ENCODE assay signal across 8 mouse cellular contexts in genomic region chr9:13298513-13298878, GRCm38 (mm10). TPM values are rescaled to one million over a fixed set of nuclear protein-coding genes. Genes with fewer than 3 reads are reported as not detected.
A peak's percentile ranks its signal among the peaks of the same experiment; 100 is the strongest.
DNase-seq lines count a peak whose midpoint lies in the region; ATAC-seq and TF ChIP-seq lines count a peak whose summit lies in the region.

No protein-coding gene starts in this region.

- H3K27me3 ChIP-seq in megakaryocyte, embryonic 14.5 days (replicated peaks) = peaks cover 5% of the 10 kb centered on the region
- peaks cover 8% of the 10 kb centered on the region; the same call in 1 of the 2 replicates for H3K27me3 ChIP-seq in forebrain, embryonic 12.5 days
- no peaks in the 10 kb centered on the region for H3K27me3 ChIP-seq in limb, embryonic 14.5 days (ENCODE audit: control insufficient read depth, insufficient read depth, low read length)
- no peaks in the 10 kb centered on the region for H3K27me3 ChIP-seq in stomach, embryonic 14.5 days (ENCODE audit: control insufficient read depth, insufficient read depth, low read length)

- no peak for DNase-seq in limb, embryonic 14.5 days (ENCODE audit: low spot score)
- DNase-seq in adrenal gland, postnatal 14 days = no peak
- no peak for DNase-seq in frontal cortex, adult 2 months (ENCODE audit: extremely low spot score in 1 of 2, low spot score in 1 of 2)
- DNase-seq in urinary bladder, postnatal 14 days (ENCODE audit: low spot score) = no peak

- H3K4me1 ChIP-seq in megakaryocyte, embryonic 14.5 days = peaks cover 64% of the 10 kb centered on the region
- H3K4me1 ChIP-seq in forebrain, embryonic 12.5 days = peaks cover 58% of the 10 kb centered on the region
- H3K4me1 ChIP-seq in limb, embryonic 14.5 days (ENCODE audit: control insufficient read depth, insufficient read depth, low read length) = peaks cover 37% of the 10 kb centered on the region
- H3K4me1 ChIP-seq in stomach, embryonic 14.5 days (ENCODE audit: control insufficient read depth, insufficient read depth, low read length) = peaks cover 21% of the 10 kb centered on the region

- no peaks in the 10 kb centered on the region for H3K9me3 ChIP-seq in megakaryocyte, embryonic 14.5 days
- H3K9me3 ChIP-seq in forebrain, embryonic 12.5 days = no peaks in the 10 kb centered on the region
- H3K9me3 ChIP-seq in limb, embryonic 14.5 days (ENCODE audit: control insufficient read depth, low read length) = no peaks in the 10 kb centered on the region
- no peaks in the 10 kb centered on the region for H3K9me3 ChIP-seq in stomach, embryonic 14.5 days (ENCODE audit: control insufficient read depth, low read depth, low read length)

- 22% methylated on average over 9 of the region's 9 CpGs for WGBS in forebrain, embryonic 12.5 days
- 27% methylated on average over 9 of the region's 9 CpGs for WGBS in limb, embryonic 14.5 days
- 23% methylated on average over 9 of the region's 9 CpGs for WGBS in stomach, embryonic 14.5 days

- no peak for ATAC-seq in megakaryocyte, adult 5-6 weeks (ENCODE audit: poor library complexity, severe bottlenecking)
- no peak for ATAC-seq in forebrain, embryonic 12.5 days (ENCODE audit: low FRiP score)
- no peak for ATAC-seq in limb, embryonic 14.5 days (ENCODE audit: low FRiP score, low read depth)
- no peak for ATAC-seq in stomach, embryonic 14.5 days (ENCODE audit: insufficient number of reproducible peaks, insufficient read depth, low FRiP score, low read depth)

- no peaks in the 10 kb centered on the region for H3K36me3 ChIP-seq in megakaryocyte, embryonic 14.5 days (replicated peaks; ENCODE audit: low read length)
- no peaks in the 10 kb centered on the region for H3K36me3 ChIP-seq in forebrain, embryonic 12.5 days (replicated peaks)
- H3K36me3 ChIP-seq in limb, embryonic 14.5 days (ENCODE audit: control insufficient read depth, insufficient read depth, low read length) = no peaks in the 10 kb centered on the region
- no peaks in the 10 kb centered on the region for H3K36me3 ChIP-seq in stomach, embryonic 14.5 days (ENCODE audit: control insufficient read depth, insufficient read depth, low read length)

- peak overlapping the region; percentile 71 for H3K4me2 ChIP-seq in forebrain, embryonic 12.5 days
- peak overlapping the region; percentile 96 for H3K4me2 ChIP-seq in limb, embryonic 14.5 days (replicated peaks; ENCODE audit: low read depth, low read length, severe bottlenecking)
- peak overlapping the region; percentile 96 for H3K4me2 ChIP-seq in stomach, embryonic 14.5 days (replicated peaks; ENCODE audit: low read depth, low read length)

- peak overlapping the region; percentile 54 for H3K27ac ChIP-seq in forebrain, embryonic 12.5 days
- no peak overlapping the region for H3K27ac ChIP-seq in limb, embryonic 14.5 days (replicated peaks; ENCODE audit: low read depth, low read length)
- no peak overlapping the region for H3K27ac ChIP-seq in stomach, embryonic 14.5 days (ENCODE audit: low read length)

- H3K9ac ChIP-seq in forebrain, embryonic 12.5 days = peak overlapping the region; percentile 53
- peak overlapping the region; percentile 63 for H3K9ac ChIP-seq in limb, embryonic 14.5 days (ENCODE audit: low read depth, low read length, severe bottlenecking)
- H3K9ac ChIP-seq in stomach, embryonic 14.5 days (replicated peaks; ENCODE audit: low read depth, low read length) = peak overlapping the region; percentile 51; the same call in 1 of the 2 replicates

- H3K4me3 ChIP-seq in megakaryocyte, embryonic 14.5 days (replicated peaks) = peak overlapping the region; percentile 94
- peak overlapping the region; percentile 50 for H3K4me3 ChIP-seq in forebrain, embryonic 12.5 days (replicated peaks)
- H3K4me3 ChIP-seq in limb, embryonic 14.5 days (replicated peaks; ENCODE audit: low read length) = peak overlapping the region; percentile 51
- peak overlapping the region; percentile 56 for H3K4me3 ChIP-seq in stomach, embryonic 14.5 days (ENCODE audit: low read depth, low read length)

- TF ChIP-seq POLR2A in limb, embryonic 14.5 days (IDR thresholded peaks at IDR 0.05; ENCODE audit: borderline replicate concordance, extremely low read depth, insufficient read depth, insufficient read length) = no peak

RNA-seq across cellular contexts. Expression of gene Maml2, which starts 0.7 kb away (rescaled TPM):
- polyA plus RNA-seq in megakaryocyte, embryonic 14.5 days (2012; ENCODE audit: insufficient read depth, low replicate concordance) = 0.09 TPM in 1 of 2 replicates, not detected in the other
- 2.0 and 3.0 TPM in 2 replicates for total RNA-seq in megakaryocyte, adult 5-6 weeks (2015)
- 0.62 and 0.77 TPM in 2 replicates for total RNA-seq in megakaryocyte, adult 5-6 weeks (2017)
- polyA plus RNA-seq in forebrain, embryonic 12.5 days (2016; fragmentation: Nextera tagmentation; extraction: Ambion mirVana) = 10.4 and 11.8 TPM in 2 replicates
- polyA plus RNA-seq in limb, embryonic 14.5 days (2012; rRNA removed) = 9.9 and 11.4 TPM in 2 replicates
- 10.7 and 12.2 TPM in 2 replicates for polyA plus RNA-seq in limb, embryonic 14.5 days (2014; fragmentation: Nextera tagmentation; extraction: Ambion mirVana)
- polyA plus RNA-seq in stomach, embryonic 14.5 days (2014; fragmentation: Nextera tagmentation; extraction: Ambion mirVana) = 12.2 and 12.7 TPM in 2 replicates
- 6.1 and 10.2 TPM in 2 replicates for total RNA-seq in adrenal gland, postnatal 14 days (2021)
- polyA plus RNA-seq in frontal cortex, adult 2 months (2012; rRNA removed) = 7.7 and 8.5 TPM in 2 replicates

RNA-seq across cellular contexts. Expression of gene Ccdc82, which starts 51.7 kb away (rescaled TPM):
- 0.70 and 0.71 TPM in 2 replicates for polyA plus RNA-seq in megakaryocyte, embryonic 14.5 days (2012; ENCODE audit: insufficient read depth, low replicate concordance)
- 38.8 and 39.7 TPM in 2 replicates for total RNA-seq in megakaryocyte, adult 5-6 weeks (2015)
- total RNA-seq in megakaryocyte, adult 5-6 weeks (2017) = 60.1 and 67.5 TPM in 2 replicates
- 15.4 and 16.0 TPM in 2 replicates for polyA plus RNA-seq in forebrain, embryonic 12.5 days (2016; fragmentation: Nextera tagmentation; extraction: Ambion mirVana)
- 13.4 and 14.7 TPM in 2 replicates for polyA plus RNA-seq in limb, embryonic 14.5 days (2012; rRNA removed)
- 8.2 TPM in 2 replicates for polyA plus RNA-seq in limb, embryonic 14.5 days (2014; fragmentation: Nextera tagmentation; extraction: Ambion mirVana)
- polyA plus RNA-seq in stomach, embryonic 14.5 days (2014; fragmentation: Nextera tagmentation; extraction: Ambion mirVana) = 12.3 and 14.0 TPM in 2 replicates
- 15.7 and 19.3 TPM in 2 replicates for total RNA-seq in adrenal gland, postnatal 14 days (2021)
- 17.8 and 19.4 TPM in 2 replicates for polyA plus RNA-seq in frontal cortex, adult 2 months (2012; rRNA removed)

RNA-seq across cellular contexts. Expression of gene Jrkl, which starts 52.9 kb away (rescaled TPM):
- polyA plus RNA-seq in megakaryocyte, embryonic 14.5 days (2012; ENCODE audit: insufficient read depth, low replicate concordance) = not detected in 2 replicates
- total RNA-seq in megakaryocyte, adult 5-6 weeks (2015) = 12.0 and 13.3 TPM in 2 replicates
- 16.9 and 22.1 TPM in 2 replicates for total RNA-seq in megakaryocyte, adult 5-6 weeks (2017)
- 13.7 and 15.4 TPM in 2 replicates for polyA plus RNA-seq in forebrain, embryonic 12.5 days (2016; fragmentation: Nextera tagmentation; extraction: Ambion mirVana)
- polyA plus RNA-seq in limb, embryonic 14.5 days (2012; rRNA removed) = 4.2 and 6.0 TPM in 2 replicates
- polyA plus RNA-seq in limb, embryonic 14.5 days (2014; fragmentation: Nextera tagmentation; extraction: Ambion mirVana) = 8.1 and 8.2 TPM in 2 replicates
- polyA plus RNA-seq in stomach, embryonic 14.5 days (2014; fragmentation: Nextera tagmentation; extraction: Ambion mirVana) = 10.5 and 10.6 TPM in 2 replicates
- 7.4 and 8.7 TPM in 2 replicates for total RNA-seq in adrenal gland, postnatal 14 days (2021)
- polyA plus RNA-seq in frontal cortex, adult 2 months (2012; rRNA removed) = 5.5 and 6.2 TPM in 2 replicates
